Mouse (Mus musculus) kidney, embryonic 14.5 days (tissue): Measurements from ENCODE around the gene Adcy9. TPM values are rescaled to one million over a fixed set of nuclear protein-coding genes. Genes with fewer than 3 reads are reported as not detected.
"Not testable (repeated sequence)": the region's sequence is repeated elsewhere in the genome, so short reads cannot be mapped to it uniquely, and the experiment has no call there.

Experiments
- ATAC-seq: fragments of 200-750 bp; cut with Nextera tagmentation; 2 replicates; pipeline ENCODE4 v1.8.0; 2017; ENCODE audit warnings: moderate number of reproducible peaks, mild to moderate bottlenecking, moderate TSS enrichment, moderate library complexity; ENCODE audit not compliant: low FRiP score, low TSS enrichment
- H3K27ac ChIP-seq: fragments of 300-500 bp; sonication (generic); 2 replicates; pipeline ENCODE4 v1.5.1; 2014; ENCODE audit warnings: low read depth, mild to moderate bottlenecking, low read length, moderate library complexity, mixed read lengths
- H3K27me3 ChIP-seq: fragments of 300-500 bp; sonication (generic); 2 replicates; pipeline ENCODE4 v1.6.1; 2014; ENCODE audit warnings: mild to moderate bottlenecking, low read length; ENCODE audit not compliant: control insufficient read depth, insufficient read depth
- H3K36me3 ChIP-seq: fragments of 300-500 bp; sonication (generic); 2 replicates; pipeline ENCODE4 v1.6.1; 2014; ENCODE audit warnings: low read length, mixed read lengths; ENCODE audit not compliant: control insufficient read depth, insufficient read depth
- H3K4me1 ChIP-seq: fragments of 300-500 bp; sonication (generic); 2 replicates; pipeline ENCODE4 v1.6.1; 2014; ENCODE audit warnings: low read length, mixed read lengths; ENCODE audit not compliant: control insufficient read depth, insufficient read depth
- H3K4me2 ChIP-seq: fragments of 300-500 bp; sonication (generic); replicated peaks from 2 replicates; pipeline ENCODE4 v1.6.1; 2014; ENCODE audit warnings: low read depth, mild to moderate bottlenecking, low read length
- H3K4me3 ChIP-seq: fragments of 300-500 bp; sonication (generic); 2 replicates; pipeline ENCODE4 v1.5.1; 2014; ENCODE audit warnings: mild to moderate bottlenecking, low read length
- H3K9ac ChIP-seq: fragments of 300-500 bp; sonication (generic); 2 replicates; pipeline ENCODE4 v1.6.1; 2014; ENCODE audit warnings: low read depth, mild to moderate bottlenecking, low read length, moderate library complexity
- H3K9me3 ChIP-seq: fragments of 300-500 bp; sonication (generic); 2 replicates; pipeline ENCODE4 v1.6.1; 2016; ENCODE audit warnings: low read length; ENCODE audit not compliant: control insufficient read depth
- WGBS: fragments of 180-500 bp; shearing (Covaris S2); extraction: QIAGEN DNeasy Blood & Tissue Kit; methylation state at CpG from one replicate; pipeline ENCODE4 v1.1.7; 2014; 5-methylcytosine and 5-hydroxymethylcytosine counted together
- polyA plus RNA-seq: library from polyadenylated mRNA; unstranded; fragments of >200 nt; fragmentation: Nextera tagmentation; extraction: Ambion mirVana; gene quantifications from 2 replicates; pipeline ENCODE4 v1.2.1, GENCODE M21; 2014

Adcy9 gene
- polyA plus RNA-seq, 1 experiment from 2014 or later: 1.3 TPM

DNA sequence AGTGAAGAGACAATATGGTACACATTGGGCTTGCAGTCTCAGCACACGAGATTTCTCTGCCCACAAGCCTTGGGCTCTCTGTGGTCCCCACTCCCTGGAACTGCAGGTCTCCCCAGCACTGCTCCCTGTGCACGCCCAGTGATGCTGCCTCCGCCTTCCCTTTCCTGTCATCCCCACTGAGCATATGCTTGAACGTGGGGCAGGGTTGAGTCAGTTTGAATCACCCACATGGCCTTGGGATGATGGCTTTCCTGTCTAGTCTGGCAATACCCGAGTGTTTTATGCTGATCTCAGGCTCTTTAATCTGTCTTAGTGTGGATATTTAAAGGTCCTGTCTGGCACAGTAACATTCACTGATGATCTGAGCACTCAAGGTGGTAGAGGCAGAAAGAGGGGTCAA, 154.9 kb downstream of the Adcy9 start:
- Histone ChIP-seq H3K4me2 (no peak overlapping the region), H3K27ac (no peak overlapping the region), H3K9me3 (no peaks in the 10 kb centered on the region), H3K36me3 (no peaks in the 10 kb centered on the region), H3K27me3 (no peaks in the 10 kb centered on the region), H3K4me1 (0 out of 2 replicates have a peak, but pooled peaks cover 5% of the 10 kb centered on the region), H3K4me3 (no peak overlapping the region), H3K9ac (no peak overlapping the region)
- WGBS: 70% methylated on average over 5 of the region's 5 CpGs
- ATAC-seq: no peak

- ATAC-seq: no peak
- H3K9me3 ChIP-seq: no peaks in the 10 kb centered on the region
- no peak overlapping the region for H3K27ac ChIP-seq
- no peak overlapping the region for H3K4me3 ChIP-seq
- 0 out of 2 replicates have a peak, but pooled peaks cover 5% of the 10 kb centered on the region for H3K4me1 ChIP-seq
- H3K9ac ChIP-seq: no peak overlapping the region
- H3K36me3 ChIP-seq: no peaks in the 10 kb centered on the region
- H3K4me2 ChIP-seq: no peak overlapping the region
- H3K27me3 ChIP-seq: no peaks in the 10 kb centered on the region
- WGBS: 79% methylated on average over 3 of the region's 3 CpGs
Measured at GRCm38 (mm10) chr16:4263486-4263885, 156.8 kb downstream of the Adcy9 start.

DNA sequence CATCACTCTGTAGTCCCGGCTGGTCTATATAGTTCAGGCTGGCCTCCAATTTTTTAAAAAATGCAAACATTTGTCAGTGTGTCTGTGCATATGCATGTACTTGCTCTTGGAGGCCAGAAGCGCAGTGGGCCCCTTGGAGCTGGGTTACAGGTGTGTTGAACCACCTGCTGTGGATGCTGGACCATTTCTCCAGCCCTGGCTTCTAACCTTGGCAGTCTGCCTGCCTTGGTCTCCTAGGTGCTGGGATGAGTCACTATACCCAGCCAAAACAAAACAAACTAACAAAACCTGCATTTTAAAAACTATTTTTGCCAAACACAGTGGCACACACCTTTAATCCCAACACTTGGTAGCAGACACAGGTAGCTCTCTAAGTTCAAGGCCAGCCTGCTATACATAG, 162.8 kb downstream of the Adcy9 start:
- H3K4me1 ChIP-seq: no peaks in the 10 kb centered on the region
- H3K36me3 ChIP-seq: no peaks in the 10 kb centered on the region
- H3K4me2 ChIP-seq: no peak overlapping the region
- H3K27ac ChIP-seq: no peak overlapping the region
- no peak overlapping the region for H3K9ac ChIP-seq
- no peaks in the 10 kb centered on the region for H3K27me3 ChIP-seq
- H3K4me3 ChIP-seq: no peak overlapping the region
- WGBS: 84% methylated on average over 2 of the region's 2 CpGs
- ATAC-seq: no peak
- no peaks in the 10 kb centered on the region for H3K9me3 ChIP-seq

GRCm38 (mm10) chr16:4248791-4249190, 171.5 kb downstream of the Adcy9 start:
- Histone ChIP-seq H3K27ac (no peak overlapping the region), H3K27me3 (no peaks in the 10 kb centered on the region), H3K36me3 (no peaks in the 10 kb centered on the region), H3K9me3 (peaks cover 12% of the 10 kb centered on the region; the same call in 1 of the 2 replicates), H3K4me3 (no peak overlapping the region), H3K9ac (no peak overlapping the region), H3K4me1 (no peaks in the 10 kb centered on the region), H3K4me2 (no peak overlapping the region)
- WGBS: 92% methylated on average over 3 of the region's 3 CpGs
- ATAC-seq: no peak

GRCm38 (mm10) chr16:4245241-4245640, 175.1 kb downstream of the Adcy9 start:
- H3K9me3 ChIP-seq: peaks cover 12% of the 10 kb centered on the region; the same call in 1 of the 2 replicates
- WGBS: 93% methylated on average over 1 of the region's 1 CpGs
- not testable (repeated sequence) for H3K36me3 ChIP-seq, H3K4me3 ChIP-seq, ATAC-seq, H3K4me2 ChIP-seq, H3K27ac ChIP-seq, H3K4me1 ChIP-seq, H3K27me3 ChIP-seq, H3K9ac ChIP-seq

Other genes starting within 250 kb of the Adcy9 start
- 47.2 and 55.0 TPM in 2 replicates for gene Crebbp, start 206.5 kb downstream of the Adcy9 start, polyA plus RNA-seq
- 7.7 and 21.1 TPM in 2 replicates for gene Srl, start 121.3 kb upstream of the Adcy9 start, polyA plus RNA-seq
- gene Tfap4, start 139.4 kb upstream of the Adcy9 start, polyA plus RNA-seq: 24.5 and 25.7 TPM in 2 replicates
- gene Glis2, start 174.2 kb upstream of the Adcy9 start, polyA plus RNA-seq: 42.4 and 47.3 TPM in 2 replicates
- gene Pam16, start 204.5 kb upstream of the Adcy9 start, polyA plus RNA-seq: 102 and 116 TPM in 2 replicates
- gene Vasn, start 219.4 kb upstream of the Adcy9 start, polyA plus RNA-seq: 14.4 and 16.1 TPM in 2 replicates
- 46.3 and 68.8 TPM in 2 replicates for gene Dnaja3, start 219.5 kb upstream of the Adcy9 start, polyA plus RNA-seq